Mouse (Mus musculus): ENCODE measurements around the gene Lrp10. TPM values are rescaled to one million over a fixed set of nuclear protein-coding genes. Genes with fewer than 3 reads are reported as not detected.

Gene Lrp10
- 10 to 100 TPM; 63.2 to 65.6 TPM for total RNA-seq (2021)
- long read RNA-seq, experiment 1, full-length matches to known transcripts, result 108 of 135 reads
- long read RNA-seq, experiment 1, partial matches to known transcripts, result 22 of 135 reads
- long read RNA-seq, experiment 1, other reads (novel, unspliced or antisense), result 5 of 135 reads
- long read RNA-seq, experiment 2, full-length matches to known transcripts, result 110 of 128 reads
- long read RNA-seq, experiment 2, partial matches to known transcripts, result 14 of 128 reads
- long read RNA-seq, experiment 2, other reads (novel, unspliced or antisense), result 4 of 128 reads

DNA sequence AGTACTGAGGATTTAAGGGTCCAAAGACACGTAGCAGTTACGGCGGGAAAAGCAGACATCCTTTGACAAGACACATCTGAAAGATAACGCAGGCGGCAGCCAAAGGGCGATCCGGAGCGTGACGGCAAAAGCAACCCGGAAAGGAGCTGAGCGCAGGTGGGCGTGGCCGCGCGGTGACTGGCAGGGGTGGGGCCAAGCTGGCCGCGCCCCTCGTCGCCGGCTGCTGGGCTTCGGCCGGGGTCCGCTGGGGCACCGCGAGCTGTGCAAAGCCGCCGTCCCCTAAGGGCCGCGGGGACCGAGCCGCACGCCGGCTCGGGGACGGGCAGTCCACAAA is at the start of gene Lrp10:
Gene Lrp10, plus strand, starts transcription at position 179 of the 334 bp plus-strand sequence.
- intact Hi-C loops (cut with DNase I), result no loop called here
- peak; percentile 92 for DNase-seq

DNA sequence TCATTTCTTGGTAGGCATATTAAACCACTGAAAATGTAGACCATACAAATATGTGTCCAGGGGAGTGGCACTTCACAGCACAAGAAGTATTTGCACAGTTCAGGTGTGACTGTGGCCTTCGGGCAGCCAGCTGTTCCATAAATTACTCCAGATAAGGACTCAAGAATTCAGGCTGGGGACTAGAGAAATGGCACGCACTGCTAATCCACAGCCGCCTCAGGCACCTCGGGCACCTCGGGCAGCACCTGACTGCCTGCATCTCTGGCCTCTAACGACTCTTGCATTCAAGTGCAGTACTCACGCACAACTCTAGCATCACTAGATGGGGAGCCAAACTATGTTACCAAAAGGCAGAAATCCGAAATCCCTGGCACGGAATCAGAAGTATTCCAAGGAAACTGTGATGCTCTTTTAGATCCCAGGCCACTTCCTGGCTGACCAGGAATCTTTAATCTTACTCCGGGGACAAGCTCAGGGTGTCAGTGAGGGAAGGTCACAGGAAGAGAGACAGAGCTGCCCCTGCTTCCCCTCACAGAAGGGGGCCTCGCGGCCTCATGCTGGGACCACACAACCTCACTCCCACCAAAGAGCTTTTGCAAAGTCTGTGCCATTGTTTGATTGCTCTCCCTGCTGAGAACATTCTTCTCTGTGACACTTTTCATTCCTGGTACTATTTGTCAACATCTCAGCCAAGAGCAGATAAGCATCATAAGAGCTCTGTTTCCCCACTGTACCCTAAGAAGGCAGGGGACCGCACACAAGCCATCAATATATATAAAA is 48.5 kb upstream of the Lrp10 start:
- intact Hi-C loops (cut with DNase I), result loop anchor here (10.0 kb wide), 1 partner anchor 351 kb away; no protein-coding TSS in a partner anchor
- DNase-seq, result no peak

DNA sequence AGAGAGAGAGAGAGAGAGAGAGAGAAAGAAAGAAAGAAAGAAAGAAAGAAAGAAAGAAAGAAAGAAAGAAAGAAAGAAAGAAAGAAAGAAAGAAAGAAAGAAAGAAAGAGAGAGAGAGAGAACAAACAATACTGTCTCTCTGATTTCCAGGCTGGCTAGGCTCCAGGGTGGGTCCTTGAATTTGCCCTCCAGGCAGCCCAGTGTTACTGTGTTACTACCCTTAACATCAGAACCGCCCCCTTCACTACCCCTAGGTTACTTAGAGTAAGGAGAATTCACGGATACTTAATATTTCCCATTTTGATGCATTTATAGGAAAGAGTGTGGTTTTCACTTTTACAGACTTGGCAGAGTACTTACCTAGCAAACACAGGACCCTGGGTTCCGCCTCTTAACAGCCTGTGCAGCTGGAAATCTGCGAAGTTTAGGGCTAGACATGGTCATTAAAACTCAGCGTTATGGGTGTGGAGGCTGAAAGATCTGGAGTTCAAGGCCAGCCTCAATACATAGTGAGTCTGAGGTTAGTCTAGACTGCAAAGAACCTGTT is 47.6 kb upstream of the Lrp10 start:
- DNase-seq, result no peak
- intact Hi-C loops (cut with DNase I), result loop anchor here (10.0 kb wide), 1 partner anchor 352 kb away; no protein-coding TSS in a partner anchor

DNA sequence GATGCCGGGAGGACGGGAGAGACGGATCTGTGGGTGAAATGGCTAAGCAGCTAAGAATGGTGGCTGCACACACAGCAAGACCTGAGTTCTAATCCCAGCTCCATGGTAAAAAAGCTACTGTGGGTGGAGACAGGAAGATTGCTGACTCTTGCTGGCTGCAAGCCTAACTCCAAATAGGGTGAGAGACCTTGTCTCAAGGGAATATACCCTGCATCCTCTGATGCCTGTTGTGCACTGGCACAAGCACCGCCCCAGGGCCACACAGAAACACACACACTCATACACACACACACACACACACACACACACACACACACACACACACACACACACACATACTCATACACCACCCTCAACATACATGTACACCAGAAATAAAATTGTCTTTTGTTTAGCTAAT is 47.1 kb upstream of the Lrp10 start:
- intact Hi-C loops (cut with DNase I), result loop anchor here (10.0 kb wide), 1 partner anchor 352 kb away; no protein-coding TSS in a partner anchor
- DNase-seq, result no peak

DNA sequence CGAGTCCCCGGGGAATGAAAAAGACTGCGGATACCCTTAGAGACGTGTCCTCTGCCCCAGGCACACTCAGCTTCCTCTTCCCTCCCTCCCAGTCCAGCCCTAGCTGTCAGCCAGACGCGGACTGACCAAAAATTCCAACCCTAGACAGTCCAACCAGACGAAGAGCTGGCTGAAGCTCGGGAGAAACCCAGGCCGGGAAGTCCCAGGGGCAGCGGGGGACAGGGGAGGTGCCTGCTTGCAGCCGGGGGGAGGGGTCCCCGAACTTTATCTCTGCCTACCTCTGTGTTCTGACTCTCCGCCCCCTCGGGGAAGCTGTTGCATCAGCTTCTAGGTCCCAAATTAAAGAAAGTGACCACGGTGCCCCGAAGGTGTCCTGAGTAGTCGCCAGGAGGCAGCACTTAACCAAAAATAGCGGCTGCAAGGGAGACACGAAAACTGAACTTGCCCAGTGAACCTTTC is 46.3 kb upstream of the Lrp10 start, which contains the start of gene Slc7a7:
Gene Slc7a7, minus strand, starts transcription at position 158 of the 459 bp plus-strand sequence.
- intact Hi-C loops (cut with DNase I), result loop anchor here (10.0 kb wide), 1 partner anchor 353 kb away; no protein-coding TSS in a partner anchor

DNA sequence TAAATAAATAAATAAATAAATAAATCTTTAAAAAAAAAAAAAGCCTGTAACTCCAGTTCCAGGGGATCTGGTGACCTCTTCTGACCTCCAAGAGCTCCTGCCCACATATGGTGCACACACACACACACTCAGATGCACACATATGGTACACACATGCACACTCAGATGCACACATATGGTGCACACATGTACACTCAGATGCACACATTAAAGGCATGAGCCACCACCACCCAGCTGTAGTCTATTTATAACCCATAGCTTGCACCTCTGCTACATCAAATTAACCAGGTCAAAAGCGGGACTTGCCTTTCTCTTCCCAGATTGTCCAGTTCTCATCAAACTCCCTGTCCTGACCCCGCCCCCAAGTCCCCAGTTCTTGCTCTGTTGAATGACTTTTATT is 42.9 kb upstream of the Lrp10 start:
- intact Hi-C loops (cut with DNase I), result no loop called here
- DNase-seq, result no peak

More for the DNA sequence above, 46.3 kb upstream of the Lrp10 start, which contains the start of gene Slc7a7:
- peak in 1 of 2 experiments; percentile 47 for DNase-seq

DNA sequence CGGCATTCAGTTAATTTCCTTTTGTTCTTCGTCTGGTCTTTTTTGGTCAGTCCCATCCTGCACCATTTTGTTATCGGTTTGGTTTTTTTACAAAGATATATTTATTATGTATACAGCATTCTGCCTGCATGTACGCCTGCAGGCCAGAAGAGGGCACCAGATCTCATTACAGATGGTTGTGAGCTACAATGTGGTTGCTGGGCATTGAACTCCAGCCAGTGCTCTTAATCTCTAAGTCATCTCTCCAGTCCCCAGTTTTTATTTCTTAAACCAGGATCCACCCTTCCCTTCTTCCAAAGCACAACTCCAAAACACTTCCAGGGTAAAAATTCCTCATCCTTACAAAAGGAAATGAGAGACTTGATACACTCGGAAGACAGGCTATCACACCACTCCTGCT is 40.5 kb upstream of the Lrp10 start:
- DNase-seq, result no peak
- intact Hi-C loops (cut with DNase I), result no loop called here

DNA sequence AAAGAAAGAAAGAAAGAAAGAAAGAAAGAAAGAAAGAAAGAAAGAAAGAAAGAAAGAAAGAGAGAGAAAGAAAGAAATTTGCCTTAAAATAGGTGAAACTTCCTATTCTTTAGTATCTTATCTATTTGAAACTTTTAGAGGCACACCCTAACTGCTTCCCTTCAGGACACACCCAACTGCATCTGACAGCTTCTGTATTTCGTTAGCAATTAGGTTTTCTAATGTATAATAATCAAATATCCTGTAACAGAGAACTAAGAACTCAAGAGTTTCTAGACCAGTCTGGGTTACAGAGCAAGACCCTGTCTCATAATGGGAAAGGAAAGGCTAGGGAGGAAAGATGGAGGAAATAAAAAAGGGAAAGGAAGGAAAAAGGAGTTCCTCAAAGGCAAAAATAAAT is 39.3 kb upstream of the Lrp10 start:
- intact Hi-C loops (cut with DNase I), result no loop called here
- DNase-seq, result no peak

DNA sequence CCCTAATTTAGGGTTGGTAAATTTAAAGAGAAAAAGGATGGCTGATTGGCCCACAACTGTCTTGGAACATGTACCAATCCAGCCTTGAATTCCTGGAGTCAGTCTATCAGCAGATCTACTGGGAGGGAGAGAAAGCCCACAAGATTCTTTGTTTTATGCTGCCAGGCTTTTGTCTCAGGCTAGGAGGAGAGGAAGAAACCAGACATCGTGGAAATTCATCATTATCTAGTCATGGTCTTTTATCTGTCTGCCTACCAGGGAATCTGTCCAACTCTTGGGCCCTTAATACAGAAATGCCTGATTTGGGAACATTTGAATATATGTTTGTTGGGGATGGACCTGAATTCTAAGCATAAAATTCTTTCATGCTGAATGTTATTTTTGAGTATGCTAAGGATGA is 38.4 kb upstream of the Lrp10 start:
- intact Hi-C loops (cut with DNase I), result no loop called here
- no peak for DNase-seq

DNA sequence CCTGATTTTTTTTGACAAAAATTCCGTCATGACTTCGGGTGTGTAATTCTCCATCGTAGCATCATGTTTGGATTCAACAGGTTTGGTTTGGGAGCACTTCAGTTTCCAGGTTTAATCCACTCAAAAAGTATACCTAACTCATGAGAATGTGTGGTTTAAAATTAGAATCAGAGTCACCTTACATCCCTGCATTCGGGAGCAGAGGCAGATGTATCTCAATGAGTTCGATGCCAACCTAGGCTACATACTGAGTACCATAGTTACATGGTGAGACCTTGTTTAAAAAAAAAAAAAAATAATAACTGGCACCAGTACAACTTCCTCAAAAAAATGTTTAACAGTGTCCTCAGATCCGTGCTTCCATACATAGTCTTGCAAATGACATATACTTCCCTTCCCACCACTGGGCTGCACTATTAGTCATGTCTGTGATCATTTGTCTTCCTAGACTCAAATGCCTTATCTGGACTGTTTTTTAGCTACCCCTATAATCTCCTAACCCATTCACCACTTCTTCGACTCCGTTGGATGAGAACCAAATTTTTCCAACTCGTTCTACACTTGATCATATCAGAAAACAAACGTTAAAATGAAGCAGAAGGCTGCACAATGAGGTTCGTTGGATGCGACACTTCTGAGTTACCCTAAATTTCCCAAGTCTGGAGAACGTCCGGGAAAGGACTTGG is 37.8 kb upstream of the Lrp10 start:
- intact Hi-C loops (cut with DNase I), result no loop called here
- DNase-seq, result no peak

DNA sequence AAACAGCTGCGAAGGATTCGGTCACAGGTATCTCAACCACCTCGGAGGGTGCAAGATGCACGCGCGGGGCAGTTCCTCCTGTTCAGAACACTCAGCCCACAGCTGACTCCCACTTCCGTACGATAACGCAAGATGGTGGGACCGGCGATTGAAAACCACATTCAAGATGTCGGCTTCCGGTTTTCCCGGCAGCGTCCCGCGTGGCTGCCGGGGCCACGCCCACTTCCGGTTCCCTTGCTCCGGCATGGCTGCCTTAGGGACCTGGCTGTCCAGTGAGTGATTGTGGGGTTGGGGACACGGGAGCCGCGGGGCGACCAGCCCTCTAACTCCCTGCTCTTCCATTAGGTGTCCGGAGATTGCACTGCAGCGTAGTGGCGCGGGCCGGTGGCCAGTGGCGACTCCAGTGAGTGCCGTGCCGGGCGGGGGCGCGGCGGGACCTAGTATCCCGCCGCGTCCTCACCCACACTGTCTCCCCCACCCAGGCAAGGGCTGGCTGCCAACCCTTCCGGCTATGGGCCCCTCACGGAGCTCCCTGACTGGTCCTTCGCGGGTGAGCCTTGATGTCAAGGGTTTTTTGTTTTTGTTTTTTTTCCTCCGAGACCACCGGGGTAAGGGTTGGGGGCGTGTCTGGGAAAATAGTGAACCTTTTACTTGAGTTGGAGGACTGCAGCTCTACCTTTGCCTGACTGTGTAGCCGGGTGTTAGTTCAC is 37.1 kb upstream of the Lrp10 start, which contains the start of gene Mrpl52:
Gene Mrpl52, plus strand, starts transcription at position 221 of the 710 bp plus-strand sequence.
- intact Hi-C loops (cut with DNase I), result no loop called here
- DNase-seq, result peak; percentile 93 to 95

DNA sequence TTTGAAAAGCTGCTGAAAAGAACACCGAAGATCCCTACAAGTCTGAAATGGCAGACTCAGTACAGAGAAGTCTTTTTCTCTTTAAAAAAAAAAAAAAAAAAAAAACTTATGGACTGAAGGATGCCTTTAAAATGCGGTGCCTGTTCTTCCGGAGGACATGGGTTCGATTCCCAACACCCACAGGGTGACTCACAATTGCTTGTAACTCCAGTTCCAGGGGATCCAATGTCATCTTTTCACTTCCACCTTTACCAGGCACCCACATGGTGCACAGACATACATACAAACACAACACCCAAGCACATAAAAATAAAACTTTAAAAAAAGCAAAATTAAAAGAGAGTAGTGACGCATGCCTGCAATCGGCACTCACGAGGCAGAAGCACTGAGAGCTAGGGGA is 36.2 kb upstream of the Lrp10 start:
- intact Hi-C loops (cut with DNase I), result no loop called here
- DNase-seq, result no peak

DNA sequence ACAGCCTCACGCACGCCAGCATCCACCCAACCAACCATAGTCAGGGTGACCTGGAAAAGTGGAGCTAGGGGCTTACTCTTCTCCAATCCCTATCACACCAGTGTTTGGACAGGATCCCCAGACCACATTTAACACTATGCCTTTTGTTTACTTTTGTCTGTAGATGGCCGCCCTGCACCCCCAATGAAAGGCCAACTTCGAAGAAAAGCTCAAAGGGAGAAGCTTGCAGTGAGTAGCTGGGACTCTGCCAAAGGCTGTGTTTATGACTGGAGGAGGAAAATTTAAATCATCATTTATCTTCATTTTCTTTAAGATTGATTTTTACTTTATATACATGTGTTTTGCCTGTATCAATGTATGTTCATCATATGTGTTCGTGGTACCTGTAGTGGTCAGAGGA is 35.5 kb upstream of the Lrp10 start:
- intact Hi-C loops (cut with DNase I), result no loop called here
- no peak for DNase-seq

DNA sequence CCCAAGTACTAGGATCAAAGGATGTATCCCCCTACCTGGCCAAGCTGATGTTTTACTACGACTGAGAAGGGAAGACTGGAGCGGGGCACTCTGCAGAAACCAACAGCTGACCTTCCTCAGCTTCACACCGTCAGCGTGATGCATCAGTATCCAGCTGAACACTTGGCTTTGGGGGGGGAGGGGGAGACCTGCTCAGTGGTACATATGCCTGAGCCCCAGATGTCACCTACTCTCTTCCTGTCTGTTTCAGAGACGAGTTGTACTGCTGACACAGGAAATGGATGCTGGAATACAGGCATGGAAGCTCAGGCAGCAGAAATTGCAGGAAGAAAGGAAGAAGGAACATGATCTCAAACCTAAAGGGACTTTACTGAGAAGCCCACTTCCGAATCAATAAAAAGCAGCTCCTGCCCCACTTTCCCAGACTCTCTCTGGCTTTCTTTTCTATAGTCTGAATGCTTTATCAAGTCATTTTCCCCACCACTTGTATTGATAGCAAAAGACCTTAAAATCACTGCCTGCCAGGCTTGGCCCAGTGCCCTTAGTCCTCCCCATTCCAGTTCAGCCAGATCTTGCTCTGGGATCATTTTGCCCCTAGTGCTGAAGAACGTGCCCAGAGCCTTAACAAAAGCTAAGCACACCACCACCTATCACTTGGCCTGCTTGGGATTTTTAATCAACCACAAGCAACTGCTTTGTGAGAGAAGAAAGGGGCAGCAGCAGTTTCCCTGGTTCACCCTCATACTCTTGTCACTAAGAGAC is 34.4 kb upstream of the Lrp10 start:
- intact Hi-C loops (cut with DNase I), result loop anchor here (2.0 kb wide), 1 partner anchor 19 kb away; no protein-coding TSS in a partner anchor
- no peak for DNase-seq

DNA sequence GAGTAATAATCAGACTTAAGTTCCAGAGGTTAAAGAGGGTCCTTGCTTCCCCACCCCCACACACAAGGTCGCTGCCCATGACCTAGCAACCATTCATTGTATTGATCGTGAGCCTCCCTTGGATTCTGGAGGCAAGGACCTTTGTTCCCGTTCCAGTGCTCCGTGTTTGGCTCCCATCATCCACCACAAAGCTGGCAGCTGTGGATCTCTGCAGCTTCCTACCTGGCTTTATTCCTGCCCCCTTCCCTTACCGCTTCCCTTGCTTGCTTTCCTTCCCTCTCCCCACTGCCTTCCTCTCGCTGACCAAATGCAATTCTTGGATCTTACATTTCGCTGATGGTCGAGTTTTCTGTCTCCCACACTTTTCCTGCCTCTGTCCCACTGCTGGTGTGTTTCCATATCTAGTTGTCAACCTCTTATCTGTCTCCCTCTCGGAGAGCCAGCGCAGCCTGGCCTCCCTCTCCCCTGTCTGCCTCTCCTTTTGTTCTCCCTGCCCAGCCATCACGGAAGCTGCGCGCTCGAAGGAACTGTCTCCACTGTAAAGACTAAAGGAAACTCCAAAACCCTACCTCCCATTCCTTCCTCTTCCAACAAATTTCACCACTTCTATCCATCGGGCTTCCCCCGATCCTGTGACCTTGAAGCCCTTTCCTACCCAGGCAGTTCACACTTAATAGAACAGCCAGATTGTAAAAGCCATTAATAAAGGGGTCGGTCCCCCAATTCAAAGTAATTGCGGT is 33.4 kb upstream of the Lrp10 start:
- DNase-seq, result no peak
- intact Hi-C loops (cut with DNase I), result loop anchor here (2.0 kb wide), 1 partner anchor 18 kb away; no protein-coding TSS in a partner anchor

DNA sequence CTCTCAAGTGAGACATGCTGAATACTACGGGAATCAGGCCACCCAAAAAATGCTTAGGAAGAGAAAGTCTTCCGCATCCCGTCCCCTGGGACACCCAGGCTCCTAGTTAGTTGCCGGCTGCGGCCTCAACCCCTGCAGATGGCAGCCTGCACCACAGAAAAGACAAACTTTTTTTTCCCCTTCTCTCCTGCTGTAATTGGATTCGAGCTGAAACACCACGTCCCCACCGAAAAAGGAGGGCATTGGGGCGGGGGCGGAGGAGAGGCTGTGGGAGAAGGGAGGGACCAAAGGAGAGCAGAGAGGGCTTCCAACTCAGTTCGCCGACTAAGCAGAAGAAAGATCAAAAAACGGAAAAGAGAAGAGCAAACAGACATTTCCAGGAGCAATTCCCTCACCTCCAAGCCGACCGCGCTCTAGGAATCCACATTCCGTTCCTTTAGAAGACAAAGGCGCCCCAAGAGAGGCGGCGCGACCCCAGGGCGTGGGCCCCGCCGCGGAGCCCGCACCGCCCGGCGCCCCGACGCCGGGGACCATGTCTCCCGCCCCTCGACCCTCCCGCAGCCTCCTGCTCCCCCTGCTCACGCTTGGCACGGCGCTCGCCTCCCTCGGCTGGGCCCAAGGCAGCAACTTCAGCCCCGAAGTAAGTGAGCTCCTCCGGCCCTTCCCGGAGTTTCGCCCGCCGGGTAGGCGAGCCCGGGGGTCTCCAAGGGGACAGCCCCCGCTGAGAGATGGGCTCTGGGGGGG is 32.4 kb upstream of the Lrp10 start, which contains the start of gene Mmp14:
Gene Mmp14, plus strand, starts transcription at position 279 of the 744 bp plus-strand sequence.
- intact Hi-C loops (cut with DNase I), result loop anchor here (2.0 kb wide), 1 partner anchor 17 kb away; no protein-coding TSS in a partner anchor
- peak; percentile 76 to 77 for DNase-seq

DNA sequence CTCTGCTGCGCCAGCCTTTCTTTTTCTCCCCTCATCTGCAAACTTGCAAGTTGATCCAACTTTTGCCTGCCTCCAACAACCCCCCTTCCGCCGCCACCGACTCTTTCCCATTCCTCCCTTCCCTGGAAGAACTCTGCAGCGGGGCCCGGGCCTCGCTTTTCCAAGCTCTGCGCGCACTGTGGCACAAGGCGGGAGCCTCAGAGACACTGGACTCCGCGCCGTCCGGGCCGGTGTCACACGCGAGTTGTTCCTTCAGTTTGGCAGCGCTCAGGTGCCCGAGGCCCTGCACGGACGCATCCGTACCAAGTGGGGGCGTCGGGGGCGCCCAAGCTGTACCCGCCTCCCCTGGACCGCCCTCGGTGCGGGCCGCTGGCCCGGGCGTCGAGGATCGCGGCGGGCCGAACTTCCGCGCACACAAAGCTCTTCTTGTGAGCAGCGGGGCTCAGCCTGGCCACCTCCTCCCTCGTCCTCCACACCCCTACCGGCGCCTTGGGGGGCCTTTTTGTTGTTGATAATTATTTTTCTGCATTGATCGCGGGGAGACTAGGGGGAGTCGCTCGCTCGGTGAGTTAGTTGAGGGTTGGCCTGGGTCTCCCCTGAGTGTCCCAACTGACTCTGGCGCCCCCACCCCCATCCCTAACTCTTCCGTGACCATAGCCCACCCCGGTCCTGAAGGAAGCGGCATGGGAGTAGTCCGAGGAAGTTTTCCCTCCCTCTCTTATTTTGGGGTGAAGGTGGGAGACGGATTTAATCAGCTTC is 31.7 kb upstream of the Lrp10 start:
- DNase-seq, result peak; percentile 54 to 56
- intact Hi-C loops (cut with DNase I), result no loop called here
